Mouse (Mus musculus) layer of hippocampus, adult 9-10 months (tissue): ENCODE measurements around the gene Dock3.

Source experiments
- DNase-seq: peaks from one replicate; pipeline ENCODE4 v3.0.0; 2022; ENCODE audit warnings: low spot score

The Dock3 gene

GRCm38 (mm10) chr9:107027586-107027985, 204.1 kb downstream of the Dock3 start:
- no peak for DNase-seq

- peak; percentile 17 for DNase-seq
Observed at GRCm38 (mm10) chr9:107009841-107010240, 221.9 kb downstream of the Dock3 start.

GRCm38 (mm10) chr9:107003187-107003586, 228.5 kb downstream of the Dock3 start:
- no peak for DNase-seq

- DNase-seq, result no peak
Observed at GRCm38 (mm10) chr9:106970742-106971141, 261.0 kb downstream of the Dock3 start.

GRCm38 (mm10) chr9:106958452-106958851, 273.3 kb downstream of the Dock3 start:
- DNase-seq, result no peak

- DNase-seq, result no peak
Observed at GRCm38 (mm10) chr9:106955486-106955885, 276.2 kb downstream of the Dock3 start.

- DNase-seq, result no peak
Observed at GRCm38 (mm10) chr9:106934998-106935397, 296.7 kb downstream of the Dock3 start.

- DNase-seq, result no peak
Observed at GRCm38 (mm10) chr9:106914878-106915277, 316.8 kb downstream of the Dock3 start.

GRCm38 (mm10) chr9:106913759-106914158, 317.9 kb downstream of the Dock3 start:
- DNase-seq, result no peak

GRCm38 (mm10) chr9:106911624-106912023, 320.1 kb downstream of the Dock3 start:
- DNase-seq, result no peak

- no peak for DNase-seq
Observed at GRCm38 (mm10) chr9:106908715-106909114, 323.0 kb downstream of the Dock3 start.

GRCm38 (mm10) chr9:106908174-106908573, 323.5 kb downstream of the Dock3 start:
- no peak for DNase-seq

- DNase-seq, result no peak
Observed at GRCm38 (mm10) chr9:106906597-106906996, 325.1 kb downstream of the Dock3 start.

GRCm38 (mm10) chr9:106903791-106904134, 327.9 kb downstream of the Dock3 start:
- DNase-seq, result no peak

- DNase-seq, result no peak
Observed at GRCm38 (mm10) chr9:106903099-106903790, 328.5 kb downstream of the Dock3 start.

GRCm38 (mm10) chr9:106901596-106901995, 330.1 kb downstream of the Dock3 start:
- no peak for DNase-seq

GRCm38 (mm10) chr9:106898901-106899300, 332.8 kb downstream of the Dock3 start:
- no peak for DNase-seq

GRCm38 (mm10) chr9:106893327-106893726, 338.4 kb downstream of the Dock3 start:
- no peak for DNase-seq

GRCm38 (mm10) chr9:106892552-106892875, 339.2 kb downstream of the Dock3 start:
- DNase-seq, result no peak

GRCm38 (mm10) chr9:106891829-106892551, 339.7 kb downstream of the Dock3 start, which contains the start of gene Manf:
Gene Manf, minus strand, starts transcription at chr9:106891979.
- DNase-seq, result peak; percentile 95

- no peak for DNase-seq
Observed at GRCm38 (mm10) chr9:106891341-106891741, 340.4 kb downstream of the Dock3 start.

- DNase-seq, result no peak
Observed at GRCm38 (mm10) chr9:106890496-106891240, 341.0 kb downstream of the Dock3 start.

- DNase-seq, result no peak
Observed at GRCm38 (mm10) chr9:106889321-106889720, 342.4 kb downstream of the Dock3 start.
